Mouse (Mus musculus): ENCODE data around the gene Slc28a3. TPM values are rescaled to one million over a fixed set of nuclear protein-coding genes. Genes with fewer than 3 reads are reported as not detected.

Gene Slc28a3
- total and polyA plus RNA-seq, 2 experiments from 2014 or later = not detected

GRCm38 (mm10) chr13:58538966-58539365, 71.7 kb downstream of the Slc28a3 start:
- DNase-seq (ENCODE audit: low spot score) (no peak), ATAC-seq (ENCODE audit: insufficient read depth, low read depth) (no peak)
- no peak overlapping the region for H3K27ac ChIP-seq (ENCODE audit: low read depth)
- H3K36me3 ChIP-seq (replicated peaks; ENCODE audit: control insufficient read depth, insufficient read depth, low read length) = no peaks in the 10 kb centered on the region
- no peak for TF ChIP-seq CTCF (IDR thresholded peaks at IDR 0.05; ENCODE audit: low read depth)
- H3K9me3 ChIP-seq (replicated peaks; ENCODE audit: control insufficient read depth, low read length) = no peaks in the 10 kb centered on the region
- H3K4me2 ChIP-seq (ENCODE audit: low read depth, low read length) = no peak overlapping the region
- H3K4me1 ChIP-seq (ENCODE audit: control insufficient read depth, insufficient read depth) = no peaks in the 10 kb centered on the region
- no peak overlapping the region for H3K9ac ChIP-seq (replicated peaks; ENCODE audit: low read depth, low read length)
- 69% methylated on average over 7 of the region's 7 CpGs for whole genome bisulfite sequencing
- no peak overlapping the region for H3K4me3 ChIP-seq (ENCODE audit: low read depth, low read length)
- 0 out of 2 replicates have a peak, but pooled peaks cover 1% of the 10 kb centered on the region for H3K27me3 ChIP-seq (ENCODE audit: control insufficient read depth, insufficient read depth, low read length)

- no peak for DNase-seq (ENCODE audit: low spot score)
- ATAC-seq (ENCODE audit: insufficient read depth, low read depth) = no peak
- Histone ChIP-seq H3K9ac (replicated peaks; ENCODE audit: low read depth, low read length) (no peak overlapping the region), H3K9me3 (replicated peaks; ENCODE audit: control insufficient read depth, low read length) (no peaks in the 10 kb centered on the region), H3K4me2 (ENCODE audit: low read depth, low read length) (no peak overlapping the region), H3K4me1 (ENCODE audit: control insufficient read depth, insufficient read depth) (no peaks in the 10 kb centered on the region), H3K27me3 (ENCODE audit: control insufficient read depth, insufficient read depth, low read length) (no peaks in the 10 kb centered on the region), H3K4me3 (ENCODE audit: low read depth, low read length) (no peak overlapping the region), H3K36me3 (replicated peaks; ENCODE audit: control insufficient read depth, insufficient read depth, low read length) (no peaks in the 10 kb centered on the region), H3K27ac (ENCODE audit: low read depth) (no peak overlapping the region)
- no peak for TF ChIP-seq CTCF (IDR thresholded peaks at IDR 0.05; ENCODE audit: low read depth)
- TF ChIP-seq EP300 (IDR thresholded peaks at IDR 0.05; ENCODE audit: low read depth) = no peak
- WGBS = 54% methylated on average over 4 of the region's 4 CpGs
Observed at GRCm38 (mm10) chr13:58538366-58538765, 72.3 kb downstream of the Slc28a3 start.

- 33% methylated on average over 6 of the region's 6 CpGs for WGBS
- TF ChIP-seq CTCF (IDR thresholded peaks at IDR 0.05; ENCODE audit: low read depth) (no peak), EP300 (IDR thresholded peaks at IDR 0.05; ENCODE audit: low read depth) (no peak)
- H3K27me3 ChIP-seq (ENCODE audit: control insufficient read depth, insufficient read depth, low read length) = no peaks in the 10 kb centered on the region
- ATAC-seq (ENCODE audit: insufficient read depth, low read depth) (no peak), DNase-seq (ENCODE audit: low spot score) (no peak)
- no peak overlapping the region for H3K9ac ChIP-seq (replicated peaks; ENCODE audit: low read depth, low read length)
- H3K4me1 ChIP-seq (ENCODE audit: control insufficient read depth, insufficient read depth) = no peaks in the 10 kb centered on the region
- no peaks in the 10 kb centered on the region for H3K9me3 ChIP-seq (replicated peaks; ENCODE audit: control insufficient read depth, low read length)
- H3K4me3 ChIP-seq (ENCODE audit: low read depth, low read length) = no peak overlapping the region
- H3K4me2 ChIP-seq (ENCODE audit: low read depth, low read length) = no peak overlapping the region
- H3K27ac ChIP-seq (ENCODE audit: low read depth) = no peak overlapping the region
- no peaks in the 10 kb centered on the region for H3K36me3 ChIP-seq (replicated peaks; ENCODE audit: control insufficient read depth, insufficient read depth, low read length)
Observed at GRCm38 (mm10) chr13:58537916-58538233, 72.8 kb downstream of the Slc28a3 start.

GRCm38 (mm10) chr13:58537232-58537915, 73.3 kb downstream of the Slc28a3 start:
- H3K36me3 ChIP-seq (replicated peaks; ENCODE audit: control insufficient read depth, insufficient read depth, low read length) = no peaks in the 10 kb centered on the region
- H3K27ac ChIP-seq (ENCODE audit: low read depth) = no peak overlapping the region
- H3K4me1 ChIP-seq (ENCODE audit: control insufficient read depth, insufficient read depth) = no peaks in the 10 kb centered on the region
- H3K9ac ChIP-seq (replicated peaks; ENCODE audit: low read depth, low read length) = no peak overlapping the region
- 91% methylated on average over 6 of the region's 6 CpGs for WGBS
- H3K4me2 ChIP-seq (ENCODE audit: low read depth, low read length) = no peak overlapping the region
- no peak overlapping the region for H3K4me3 ChIP-seq (ENCODE audit: low read depth, low read length)
- TF ChIP-seq EP300 (IDR thresholded peaks at IDR 0.05; ENCODE audit: low read depth) (no peak), CTCF (IDR thresholded peaks at IDR 0.05; ENCODE audit: low read depth) (no peak)
- ATAC-seq (ENCODE audit: insufficient read depth, low read depth) (no peak), DNase-seq (ENCODE audit: low spot score) (no peak)
- no peaks in the 10 kb centered on the region for H3K9me3 ChIP-seq (replicated peaks; ENCODE audit: control insufficient read depth, low read length)
- no peaks in the 10 kb centered on the region for H3K27me3 ChIP-seq (ENCODE audit: control insufficient read depth, insufficient read depth, low read length)

GRCm38 (mm10) chr13:58536466-58537231, 74.0 kb downstream of the Slc28a3 start:
- ATAC-seq (ENCODE audit: insufficient read depth, low read depth) = no peak
- Histone ChIP-seq H3K4me1 (ENCODE audit: control insufficient read depth, insufficient read depth) (no peaks in the 10 kb centered on the region), H3K27ac (ENCODE audit: low read depth) (no peak overlapping the region), H3K4me3 (ENCODE audit: low read depth, low read length) (no peak overlapping the region), H3K4me2 (ENCODE audit: low read depth, low read length) (no peak overlapping the region), H3K9ac (replicated peaks; ENCODE audit: low read depth, low read length) (no peak overlapping the region), H3K27me3 (ENCODE audit: control insufficient read depth, insufficient read depth, low read length) (no peaks in the 10 kb centered on the region), H3K36me3 (replicated peaks; ENCODE audit: control insufficient read depth, insufficient read depth, low read length) (no peaks in the 10 kb centered on the region), H3K9me3 (replicated peaks; ENCODE audit: control insufficient read depth, low read length) (no peaks in the 10 kb centered on the region)
- TF ChIP-seq CTCF (IDR thresholded peaks at IDR 0.05; ENCODE audit: low read depth) (no peak), EP300 (IDR thresholded peaks at IDR 0.05; ENCODE audit: low read depth) (no peak)
- 64% methylated on average over 2 of the region's 2 CpGs for WGBS
- no peak for DNase-seq (ENCODE audit: low spot score)
